Mouse (Mus musculus) C2C12 (cell line): ENCODE data around the gene E4f1.

Experiments
- CTCF ChIP-seq: IDR thresholded peaks from one replicate; pipeline ENCODE4 v1.5.1; 2011; ENCODE audit not compliant: control insufficient read depth, insufficient read depth, insufficient read length
- MYOD1 ChIP-seq: IDR thresholded peaks from one replicate; pipeline ENCODE4 v1.6.1; 2011; ENCODE audit warnings: low read depth; ENCODE audit not compliant: control insufficient read depth, insufficient read length

- TF ChIP-seq CTCF (no peak), MYOD1 (no peak)
Observed at GRCm38 (mm10) chr17:24479431-24479830, 9.3 kb upstream of the E4f1 start.
